Mouse (Mus musculus): ENCODE measurements at regions not wholly inside any gene's neighbourhood (a gene's known extent, or its start where the extent isn't known, plus 50 kb on each side); places are given as distances from the start of the nearest gene placed in this dataset.

GRCm38 (mm10) chrX:169554359-169554758 lies 130.6 kb upstream of the Mid1 start:
- no peak for DNase-seq (ENCODE audit: low spot score in 2 of 2)

GRCm38 (mm10) chrX:169552851-169553250 lies 132.1 kb upstream of the Mid1 start:
- no peak for DNase-seq (ENCODE audit: low spot score in 2 of 2)

GRCm38 (mm10) chrX:169544037-169544436 lies 141.0 kb upstream of the Mid1 start:
- DNase-seq (ENCODE audit: low spot score in 2 of 2): no peak

- DNase-seq (ENCODE audit: low spot score in 2 of 2): no peak
Observed at GRCm38 (mm10) chrX:169508229-169508628, 176.8 kb upstream of the Mid1 start.

GRCm38 (mm10) chrX:169493577-169493976 lies 173.4 kb upstream of the Hccs start:
- no peak for DNase-seq (ENCODE audit: low spot score in 2 of 2)

- no peak for DNase-seq (ENCODE audit: low spot score in 2 of 2)
Observed at GRCm38 (mm10) chrX:169473518-169473917, 153.3 kb upstream of the Hccs start.

- peak in 1 of 2 experiments; percentile 15 for DNase-seq (ENCODE audit: low spot score in 2 of 2)
Observed at GRCm38 (mm10) chrX:169470715-169471114, 150.5 kb upstream of the Hccs start.

- DNase-seq (ENCODE audit: low spot score in 2 of 2): no peak
Observed at GRCm38 (mm10) chrX:169450159-169450558, 130.0 kb upstream of the Hccs start.

GRCm38 (mm10) chrX:169439546-169439945 lies 119.4 kb upstream of the Hccs start:
- DNase-seq (ENCODE audit: low spot score in 2 of 2): no peak

- DNase-seq (ENCODE audit: low spot score in 2 of 2): peak in 1 of 2 experiments; percentile 5
Observed at GRCm38 (mm10) chrX:169438626-169439025, 118.5 kb upstream of the Hccs start.

- no peak for DNase-seq (ENCODE audit: low spot score in 2 of 2)
Observed at GRCm38 (mm10) chrX:169433903-169434302, 113.7 kb upstream of the Hccs start.

GRCm38 (mm10) chrX:169396825-169397224 lies 76.7 kb upstream of the Hccs start:
- DNase-seq (ENCODE audit: low spot score in 2 of 2): no peak

GRCm38 (mm10) chrX:169386640-169387039 lies 66.5 kb upstream of the Hccs start:
- no peak for DNase-seq (ENCODE audit: low spot score in 2 of 2)
